Mouse (Mus musculus) E14TG2a.4 (cell line): Measurements from ENCODE around the gene Atp5f1.

Source experiments
- CTCF ChIP-seq: conservative IDR thresholded peaks from 2 replicates; pipeline ENCODE4 v1.5.1; 2014; ENCODE audit warnings: low read length
- NANOG ChIP-seq: IDR thresholded peaks from 2 replicates; pipeline ENCODE4 v1.6.1; 2014; ENCODE audit warnings: borderline replicate concordance, low read length, mixed read lengths

GRCm38 (mm10) chr3:105904721-105905120, 55.2 kb downstream of the Atp5f1 start:
- TF ChIP-seq CTCF (no peak), NANOG (no peak)
